Mouse (Mus musculus) left cerebral cortex, postnatal 14 days (tissue): Measurements from ENCODE around the gene Erc1. TPM values are rescaled to one million over a fixed set of nuclear protein-coding genes. Genes with fewer than 3 reads are reported as not detected.

Experiments
- DNase-seq, 2 experiments: peaks; one replicate each; pipeline ENCODE4 v3.0.0; 2021 to 2022; ENCODE audit warnings: low spot score in 2 of 2, mixed read lengths in 1 of 2
- intact Hi-C: fragments of 180-260 bp; cut with DNase I; formaldehyde crosslinking; loops from one replicate; pipeline ENCODE4 v1.15.1; 2025
- long read RNA-seq, 2 experiments: library from polyadenylated mRNA; stranded (forward); transcript quantifications; one replicate each; pipeline ENCODE4 v2.0.0; 2021
- total RNA-seq, 2 experiments: library from RNA; stranded (reverse); gene quantifications; 2 replicates each; pipeline ENCODE4 v1.2.3; 2021

The Erc1 gene
- total RNA-seq: 10 to 100 TPM; 89.8 to 89.9 TPM
- long read RNA-seq, experiment 1, partial matches to known transcripts: 4 of 24 reads
- long read RNA-seq, experiment 1, other reads (novel, unspliced or antisense): 20 of 24 reads
- long read RNA-seq, experiment 2, partial matches to known transcripts: 3 of 17 reads
- long read RNA-seq, experiment 2, other reads (novel, unspliced or antisense): 14 of 17 reads

DNA sequence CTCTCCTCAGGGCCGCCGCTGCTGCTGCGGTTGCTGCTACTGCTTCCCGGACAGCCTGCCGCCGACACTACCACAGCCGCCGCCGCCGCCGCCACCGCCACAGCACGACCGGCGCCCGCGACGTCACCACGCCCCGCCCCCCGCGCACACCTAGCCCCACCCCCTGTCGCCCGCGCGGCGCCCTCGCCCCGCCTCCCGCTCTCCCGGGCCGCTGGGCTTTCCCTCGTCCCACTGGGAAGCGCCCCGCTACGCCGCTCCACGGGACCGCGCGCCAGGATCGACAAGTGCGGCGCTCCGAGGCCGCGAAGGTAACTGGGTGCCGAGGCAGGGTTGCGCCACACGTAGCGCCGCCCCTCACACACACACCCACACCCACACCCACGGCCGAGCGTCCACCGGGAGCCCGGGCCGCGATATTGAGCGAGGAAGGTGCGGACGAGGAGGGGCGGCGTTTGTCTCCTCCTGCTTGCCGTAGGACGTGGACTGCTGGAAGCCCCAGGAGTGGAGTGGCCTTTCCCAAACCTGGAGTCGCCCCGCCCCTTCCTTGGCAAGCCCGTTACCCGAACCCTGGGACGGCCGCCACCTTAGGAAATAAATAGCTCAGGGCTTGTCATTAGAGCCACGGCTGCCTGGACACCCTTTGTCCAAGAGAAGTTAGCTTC lies at the start of gene Erc1:
Gene Erc1, minus strand, starts transcription at position 134 of the 662 bp plus-strand sequence.
- intact Hi-C loops: loop anchor here (2.0 to 5.0 kb wide), 2 partner anchors 51 to 55 kb away; partner anchors contain the start of gene Rad52
- peak; percentile 88 to 92 for DNase-seq

DNA sequence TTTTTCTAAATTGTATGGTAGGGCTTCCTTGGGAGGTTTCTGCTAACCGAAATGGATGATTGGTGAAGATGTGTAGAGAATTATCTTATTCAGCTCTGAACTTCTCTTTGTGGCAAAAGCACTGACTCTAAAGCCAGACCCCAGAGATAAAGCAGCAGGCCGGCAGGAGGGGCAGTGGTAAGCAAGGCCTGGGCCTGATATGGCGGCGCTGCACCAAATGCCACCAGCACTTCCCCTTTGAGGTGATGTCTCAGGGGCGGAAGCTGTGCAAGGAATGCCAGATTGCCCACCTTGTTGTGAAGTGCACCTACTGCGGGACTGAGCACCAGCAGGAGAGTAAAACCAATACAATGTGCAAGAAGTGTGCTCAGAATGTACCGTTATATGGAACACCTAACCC lies 44.7 kb upstream of the Erc1 start:
- intact Hi-C loops: no loop called here
- DNase-seq: no peak

DNA sequence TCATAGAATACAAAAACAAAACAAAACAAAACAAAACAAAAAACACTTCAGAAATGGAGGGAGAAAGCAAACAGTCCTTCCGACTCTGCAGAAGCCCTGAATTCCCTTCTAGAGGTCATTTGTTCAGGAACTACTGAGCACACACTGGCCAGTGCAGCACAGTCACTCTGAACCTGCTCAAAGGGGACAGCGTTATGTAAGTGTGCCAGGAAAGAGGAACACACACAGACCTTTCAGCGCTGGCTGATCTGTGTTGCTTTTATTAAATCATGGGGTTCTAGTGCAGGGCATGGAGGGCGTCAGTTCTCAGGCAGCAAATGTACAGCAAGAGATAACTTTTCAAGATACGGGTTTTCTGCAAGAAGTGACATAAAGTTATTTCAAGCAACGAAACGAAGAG lies 35.2 kb upstream of the Erc1 start:
- intact Hi-C loops: no loop called here
- no peak for DNase-seq

DNA sequence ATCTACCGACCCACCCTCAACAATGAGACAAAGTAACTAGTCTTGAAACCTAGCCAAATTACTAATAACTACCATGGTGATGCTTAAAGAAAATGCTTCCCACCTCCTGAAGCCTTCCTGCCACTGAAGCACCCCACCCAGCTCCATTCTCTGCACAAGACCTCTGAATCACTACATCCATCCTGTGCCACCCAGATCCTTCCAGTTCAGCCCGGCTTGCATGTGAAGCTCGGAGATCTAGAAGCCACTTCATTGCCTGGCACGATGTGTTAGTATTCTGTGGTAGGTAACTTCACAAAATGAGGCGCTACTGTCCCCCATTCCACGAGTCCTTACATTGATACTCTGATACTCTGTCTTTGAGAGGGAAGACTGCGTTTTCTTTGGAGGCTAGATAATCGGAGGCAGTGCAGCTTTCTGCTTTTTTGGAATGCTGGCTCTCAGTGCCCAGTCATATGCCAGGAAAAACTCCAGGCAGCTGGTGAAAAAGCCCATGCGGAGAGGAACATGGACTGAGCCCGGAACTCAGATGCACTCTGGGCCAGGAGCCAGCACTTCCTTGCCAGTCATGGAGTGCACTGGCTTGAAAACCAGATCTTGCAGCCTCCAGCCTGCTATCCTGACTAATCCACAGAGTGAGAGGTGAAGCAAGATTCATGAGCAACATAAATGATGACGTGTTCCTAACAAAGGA lies 16.5 kb upstream of the Erc1 start:
- intact Hi-C loops: no loop called here
- DNase-seq: peak; percentile 75 to 89

DNA sequence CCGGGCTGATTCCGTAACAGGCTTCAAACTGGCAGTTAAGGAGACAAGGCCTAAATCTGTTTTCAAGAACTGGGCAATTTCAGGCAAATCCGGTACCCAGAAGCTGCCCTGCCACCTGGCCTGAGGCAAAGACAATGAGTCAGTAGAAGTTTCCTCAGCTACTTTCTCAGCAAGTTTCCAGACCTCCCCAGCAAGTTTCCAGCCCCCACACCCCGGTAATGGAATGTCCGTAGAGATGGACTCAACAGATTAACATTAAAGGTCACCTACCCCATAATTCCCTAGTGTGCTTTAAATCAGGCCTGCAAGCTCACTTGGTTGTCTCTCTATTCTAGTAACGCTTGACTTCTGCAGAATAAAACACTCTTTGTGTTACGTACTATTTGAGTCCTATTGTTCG lies 13.6 kb upstream of the Erc1 start:
- no peak for DNase-seq
- intact Hi-C loops: no loop called here

DNA sequence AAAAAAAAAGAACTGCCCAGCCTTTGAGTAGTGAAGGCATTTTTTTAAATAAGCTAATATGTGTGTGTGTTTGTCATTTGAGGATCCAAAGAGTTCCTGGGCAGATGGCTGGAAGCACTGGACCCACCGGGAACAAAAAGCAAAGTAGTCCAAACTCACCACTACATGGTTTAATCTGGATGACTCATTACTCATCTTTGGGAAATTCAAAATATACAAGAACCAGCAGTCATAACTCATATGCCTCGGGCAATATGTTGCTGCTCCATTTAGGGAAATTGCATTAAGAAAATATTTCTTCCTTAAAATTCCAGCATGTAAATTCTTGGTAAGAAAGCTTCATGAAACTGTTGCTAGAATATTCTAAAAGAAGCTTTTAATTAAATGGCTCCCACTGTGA lies 12.3 kb upstream of the Erc1 start:
- DNase-seq: no peak
- intact Hi-C loops: no loop called here

DNA sequence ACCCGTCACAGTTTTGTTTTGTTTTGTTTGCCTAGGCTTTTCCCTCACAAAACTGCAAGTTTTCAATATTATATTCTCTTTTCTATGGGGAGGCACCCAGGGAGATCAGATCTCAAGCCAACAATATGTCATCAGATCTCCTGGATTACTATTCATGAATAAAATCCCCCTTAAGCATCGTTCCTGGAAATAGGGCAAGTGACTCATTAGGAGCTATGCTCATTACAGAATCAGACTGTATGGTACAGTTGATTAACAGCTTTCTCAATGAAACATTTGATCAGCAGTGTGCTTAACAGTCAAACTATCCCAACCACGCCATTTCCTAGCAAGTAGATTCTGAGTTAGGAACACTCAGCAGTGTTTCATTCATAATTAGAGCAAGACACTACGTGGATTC lies 7.5 kb upstream of the Erc1 start:
- DNase-seq: no peak

DNA sequence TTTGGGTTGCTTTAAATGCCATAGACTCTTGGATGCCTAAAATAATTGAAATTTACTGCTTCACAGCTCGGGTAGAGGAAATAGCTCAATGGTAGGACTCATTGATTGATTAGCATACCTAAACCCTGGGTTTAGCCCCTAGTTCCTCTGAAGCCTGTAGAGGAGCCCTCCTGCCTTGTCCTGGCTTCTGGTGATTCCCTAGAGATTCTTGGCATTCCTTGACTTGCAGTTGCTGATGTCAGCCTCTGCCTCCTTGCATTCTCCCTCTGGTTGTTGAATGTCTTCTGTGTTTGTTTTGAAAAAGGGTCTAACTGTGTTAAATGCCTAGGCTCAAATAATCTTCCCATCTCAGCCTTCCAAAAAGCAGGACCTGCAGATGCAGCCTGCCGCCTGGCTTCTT lies 6.2 kb upstream of the Erc1 start:
- DNase-seq: no peak
- intact Hi-C loops: no loop called here

More for the DNA sequence above, 7.5 kb upstream of the Erc1 start:
- intact Hi-C loops: no loop called here

DNA sequence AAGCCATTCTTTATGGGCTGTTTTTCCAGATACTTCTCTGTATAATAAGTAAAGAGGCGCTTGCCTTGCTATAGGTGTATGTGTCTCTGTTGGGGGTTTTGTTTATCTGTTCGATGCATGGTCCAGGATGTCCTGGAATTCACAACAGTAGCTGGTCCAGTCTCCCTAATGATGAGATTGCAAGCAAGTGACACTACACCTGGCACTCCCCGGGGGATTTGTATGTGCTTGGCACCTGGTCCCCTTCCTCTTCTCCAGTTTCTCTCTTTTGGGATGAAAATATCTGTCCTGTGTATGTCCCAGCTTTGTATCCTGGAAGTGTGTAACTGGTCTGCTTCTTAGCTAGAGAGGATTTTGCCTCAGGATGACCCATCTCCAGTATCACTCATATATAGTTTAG lies 1.9 kb upstream of the Erc1 start:
- intact Hi-C loops: loop anchor here (2.0 to 5.0 kb wide), 2 partner anchors 53 kb away; partner anchors contain the start of gene Rad52
- DNase-seq: no peak

DNA sequence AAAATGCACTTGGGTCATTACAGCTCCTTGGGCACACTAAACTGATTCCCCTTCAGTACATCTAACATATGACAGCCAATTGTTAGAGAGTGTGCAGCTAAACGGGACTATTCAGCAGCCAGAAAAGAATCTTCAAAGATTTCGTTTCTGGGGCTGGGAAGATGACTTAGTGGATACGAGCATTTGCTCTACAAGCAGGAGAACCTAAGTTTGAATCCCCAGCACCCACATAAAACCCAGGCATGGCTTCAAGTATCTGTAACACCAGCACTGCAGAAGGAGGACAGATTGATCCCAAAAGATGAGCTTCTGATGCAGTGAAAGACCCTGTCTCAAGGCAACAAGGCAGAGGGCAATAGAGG lies 1.4 kb upstream of the Erc1 start:
- DNase-seq: peak in 1 of 2 experiments; percentile 3
- intact Hi-C loops: loop anchor here (2.0 to 5.0 kb wide), 2 partner anchors 52 to 53 kb away; partner anchors contain the start of gene Rad52

DNA sequence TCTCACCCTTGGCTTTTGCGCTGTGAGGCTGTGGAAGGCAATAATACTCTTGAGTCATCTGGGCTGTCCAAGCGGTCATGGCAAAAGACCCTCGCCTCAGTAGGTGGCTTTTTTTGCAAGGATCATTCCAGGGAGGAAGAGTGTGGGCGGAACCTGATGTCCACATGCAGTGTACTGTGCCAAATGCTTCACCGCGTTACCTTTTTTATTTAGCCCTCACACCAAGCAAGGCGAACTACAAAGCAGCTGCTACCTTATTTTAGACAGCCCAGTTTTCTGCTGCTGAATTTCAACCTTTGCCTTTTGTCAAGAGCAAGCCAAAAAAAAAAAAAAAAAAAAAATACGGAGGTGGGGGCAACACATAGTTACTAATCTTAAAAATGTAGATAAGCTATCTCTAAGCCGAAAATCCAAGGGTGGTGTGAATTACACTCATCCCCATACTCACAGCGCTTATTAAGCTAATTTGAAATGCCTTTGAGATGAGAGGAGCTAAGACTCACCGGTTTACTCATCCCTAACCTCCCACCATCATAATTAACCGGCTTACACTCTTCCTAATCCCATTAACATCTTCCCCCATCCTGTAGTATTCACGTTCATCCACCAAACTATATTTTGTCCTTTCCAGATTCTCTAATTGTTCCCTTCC lies 855 bp upstream of the Erc1 start:
- DNase-seq: peak in 1 of 2 experiments; percentile 5
- intact Hi-C loops: loop anchor here (2.0 to 5.0 kb wide), 2 partner anchors 52 to 54 kb away; partner anchors contain the start of gene Rad52

DNA sequence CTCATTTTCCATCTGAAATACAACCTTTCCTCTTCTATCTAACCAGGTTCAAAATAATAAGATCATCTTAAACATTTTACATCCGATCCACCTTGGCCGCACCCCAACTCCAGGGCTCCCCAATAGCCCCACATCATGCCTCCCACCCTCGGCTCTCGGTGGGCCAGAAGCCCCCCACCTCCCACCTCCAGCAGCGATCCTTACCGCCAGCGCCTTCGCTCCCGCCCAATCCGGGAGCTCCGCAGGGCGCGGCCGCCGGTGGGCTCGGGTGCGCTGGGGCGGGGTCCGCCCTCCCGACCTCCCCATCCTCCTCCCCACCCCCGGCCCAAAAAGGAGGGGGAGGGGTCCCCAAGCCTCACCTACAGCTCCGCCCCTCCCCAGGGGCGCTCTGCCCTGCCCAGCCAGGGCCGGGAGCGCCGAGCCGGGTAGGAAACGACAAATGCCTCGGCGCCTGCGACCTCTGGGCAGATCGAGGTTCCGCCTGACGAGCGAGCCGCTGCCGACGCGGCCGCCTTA lies 391 bp downstream of the Erc1 start:
- DNase-seq: peak; percentile 6 to 19
- intact Hi-C loops: loop anchor here (2.0 to 5.0 kb wide), 2 partner anchors 50 to 55 kb away; partner anchors contain the start of gene Rad52

DNA sequence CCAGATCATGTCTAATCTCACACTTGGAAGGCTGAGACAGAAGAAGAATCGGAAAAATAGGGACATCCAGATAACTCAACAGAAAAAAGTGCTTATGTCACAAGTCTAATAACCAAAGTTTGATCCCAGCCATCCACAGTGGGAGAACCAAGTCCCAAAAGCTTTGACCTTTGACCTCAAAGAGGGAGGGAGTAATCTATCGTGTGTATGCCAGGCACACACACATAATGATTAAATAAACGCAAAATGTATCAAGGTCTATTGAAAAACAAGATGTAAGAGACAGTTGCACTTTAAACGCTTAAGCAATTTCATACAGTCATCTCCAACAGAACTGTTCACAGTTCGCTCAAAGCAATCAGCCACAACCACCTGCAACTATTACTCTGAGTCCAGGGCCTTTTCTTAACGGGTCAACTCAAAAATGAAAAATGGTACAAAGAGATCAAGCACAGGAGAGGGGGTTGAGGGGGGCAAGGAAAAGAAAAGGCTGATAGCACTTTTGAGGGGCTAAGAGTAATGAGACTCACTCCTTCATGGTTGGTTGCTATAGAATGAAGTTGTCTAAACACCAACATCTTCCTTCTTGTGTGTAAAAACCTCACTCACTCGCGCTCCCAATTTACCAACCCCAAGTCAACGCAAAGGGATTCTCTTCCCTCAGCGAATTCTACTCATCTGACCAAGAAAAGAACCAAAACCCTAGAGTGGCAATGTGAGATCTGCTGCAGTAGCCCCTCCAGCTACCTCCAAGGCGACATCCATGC lies 1.0 kb downstream of the Erc1 start:
- DNase-seq: no peak
- intact Hi-C loops: loop anchor here (5.0 kb wide), 1 partner anchor 50 kb away; no protein-coding TSS in a partner anchor

DNA sequence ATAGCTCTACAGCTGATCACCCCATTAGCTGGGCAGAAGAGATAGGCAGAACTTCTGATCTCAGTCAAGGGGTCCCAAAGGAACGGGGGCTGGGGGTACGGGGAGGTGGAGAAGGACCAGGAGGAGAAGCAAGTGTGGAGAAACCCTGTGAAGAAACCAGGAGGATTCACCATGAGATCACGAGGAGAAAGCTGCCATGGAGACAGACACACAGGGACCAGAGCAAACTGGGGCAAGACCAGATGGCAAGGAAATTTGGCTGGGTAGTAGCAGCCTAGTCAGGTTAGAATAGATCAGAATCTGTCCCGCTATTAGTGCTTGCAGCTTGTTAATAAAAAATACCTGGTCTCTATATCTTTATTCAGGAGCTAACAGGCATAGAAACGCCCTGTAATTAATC lies 18.0 kb downstream of the Erc1 start:
- intact Hi-C loops: no loop called here

DNA sequence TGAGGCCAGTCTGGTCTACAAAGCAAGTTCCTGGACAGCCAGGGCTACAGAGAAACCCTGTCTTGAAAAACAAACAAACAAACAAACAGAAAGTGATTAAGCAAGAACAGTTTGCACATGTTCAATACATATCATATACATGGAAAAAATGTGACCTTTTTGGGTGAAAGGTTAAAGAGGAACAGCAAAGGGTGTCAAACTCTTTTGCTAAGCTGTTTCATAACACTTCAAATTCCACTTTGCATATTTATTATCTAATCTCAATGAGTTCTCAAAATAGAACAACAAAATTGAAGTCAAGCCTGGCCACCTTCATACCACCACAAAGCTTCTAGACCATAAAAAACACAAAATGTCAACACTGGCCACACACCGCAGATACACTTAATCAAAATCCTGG lies 19.8 kb downstream of the Erc1 start:
- DNase-seq: no peak
- intact Hi-C loops: no loop called here

More for the DNA sequence above, 18.0 kb downstream of the Erc1 start:
- no peak for DNase-seq

DNA sequence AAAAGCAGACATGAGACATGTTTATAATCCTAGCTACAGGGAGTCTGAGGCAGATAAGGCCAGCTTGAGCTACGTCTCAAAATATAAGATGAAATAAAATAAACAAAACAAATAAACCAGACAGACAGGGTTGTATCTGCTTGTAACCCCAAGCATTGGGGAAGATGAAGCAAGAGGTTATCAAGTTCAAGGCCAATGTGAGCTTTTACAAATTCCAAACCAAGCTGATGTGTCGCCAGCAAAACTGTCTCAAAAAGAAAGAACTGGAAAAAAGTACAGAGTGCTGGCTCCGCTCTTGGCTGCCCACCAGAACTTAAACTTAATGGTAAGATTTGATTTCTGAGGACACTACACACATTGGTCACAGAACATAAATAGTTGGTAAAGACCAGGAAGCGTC lies 21.3 kb downstream of the Erc1 start:
- intact Hi-C loops: no loop called here
- DNase-seq: no peak

DNA sequence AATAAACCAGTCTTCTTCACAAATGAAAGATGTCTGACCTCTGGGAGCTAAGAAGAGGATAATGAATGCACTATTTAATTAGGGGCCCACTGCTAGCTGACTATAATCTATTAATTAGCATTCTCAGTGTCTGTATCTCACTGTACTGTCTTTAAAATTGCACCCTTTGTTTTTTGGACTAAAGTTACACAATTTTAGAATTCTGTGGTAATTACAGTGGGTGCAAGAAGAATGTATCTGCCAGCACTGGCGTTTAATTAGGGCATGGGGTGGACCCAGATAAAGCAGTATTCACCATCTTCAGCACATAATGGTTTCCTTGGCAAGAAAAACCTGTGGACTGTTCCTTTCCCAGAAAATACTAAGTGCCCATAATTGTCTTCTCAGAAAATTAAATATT lies 25.8 kb downstream of the Erc1 start:
- intact Hi-C loops: no loop called here
- DNase-seq: no peak

DNA sequence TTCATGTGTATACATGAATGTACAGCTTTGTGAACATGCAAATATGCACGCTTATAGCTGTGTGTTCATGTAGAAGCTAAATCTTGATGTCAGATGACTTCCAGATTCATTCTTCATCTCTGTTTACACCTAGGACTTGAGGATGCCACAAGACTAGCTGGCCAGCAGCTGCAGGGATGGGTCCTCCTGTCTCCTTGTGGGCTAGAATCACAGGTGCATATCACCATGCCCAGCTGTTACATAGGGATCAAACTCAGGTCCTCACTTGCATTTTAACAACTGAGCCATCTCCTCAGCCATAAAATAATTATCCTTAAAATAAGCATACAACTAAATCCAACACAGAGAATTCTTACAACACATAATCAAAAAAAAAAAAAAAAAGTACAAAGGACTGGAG lies 26.8 kb downstream of the Erc1 start:
- no peak for DNase-seq
- intact Hi-C loops: no loop called here

DNA sequence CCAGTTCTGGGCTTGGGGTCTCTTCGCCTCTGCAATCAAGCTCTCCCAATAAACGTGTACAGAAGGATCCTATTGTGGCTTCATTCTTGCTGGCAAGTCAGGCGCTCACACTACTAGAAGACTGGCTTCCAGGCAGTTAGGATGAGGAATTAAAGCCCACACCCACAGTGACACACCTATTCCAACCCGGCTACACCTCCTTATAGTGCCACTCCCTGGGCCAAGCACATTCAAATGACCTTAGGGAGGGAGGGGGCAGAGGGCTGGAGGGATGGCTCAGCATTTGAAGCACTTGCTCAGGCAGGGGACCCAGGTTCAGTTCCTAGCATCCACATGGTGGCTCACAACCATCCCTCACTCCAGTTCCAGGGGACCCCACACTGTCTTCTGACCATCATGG lies 29.4 kb downstream of the Erc1 start:
- DNase-seq: no peak
- intact Hi-C loops: no loop called here
